Mouse (Mus musculus) ES-Bruce4 (cell line): ENCODE results near the gene Tpk1.

Source experiments
- CTCF ChIP-seq: IDR thresholded peaks from one replicate; pipeline ENCODE4 v1.8.1; 2011; ENCODE audit warnings: low read depth, low read length
- POLR2A ChIP-seq: IDR thresholded peaks from one replicate; pipeline ENCODE4 v1.8.1; 2011; ENCODE audit warnings: low read length; ENCODE audit not compliant: insufficient read depth

GRCm38 (mm10) chr6:43335619-43336234 is 330.4 kb downstream of the Tpk1 start:
- TF ChIP-seq POLR2A (no peak), CTCF (no peak)
